Mouse (Mus musculus) embryonic stem cell, embryonic (primary cell): ENCODE data around the gene Hist1h3d.
"Not testable (repeated sequence)": the region's sequence is repeated elsewhere in the genome, so short reads cannot be mapped to it uniquely, and the experiment has no call there.

Experiments
- CTCF ChIA-PET, 4 experiments: fragments of 300-600 bp in 2 of 4; fragments of 350-600 bp in 2 of 4; sonication (Branson Sonifier 250); formaldehyde crosslinking; loops; one replicate each; lab custom pipeline; 2022; ENCODE audit warnings: inconsistent platforms in 2 of 4; lab: Charles Lee
- POLR2A ChIA-PET, 4 experiments: fragments of 300-600 bp in 2 of 4; fragments of 350-600 bp in 2 of 4; sonication (Branson Sonifier 250); formaldehyde crosslinking; loops; one replicate each; lab custom pipeline; 2022; ENCODE audit warnings: antibody characterized with exemption in 4 of 4, inconsistent platforms in 1 of 4; lab: Charles Lee

Gene Hist1h3d

DNA sequence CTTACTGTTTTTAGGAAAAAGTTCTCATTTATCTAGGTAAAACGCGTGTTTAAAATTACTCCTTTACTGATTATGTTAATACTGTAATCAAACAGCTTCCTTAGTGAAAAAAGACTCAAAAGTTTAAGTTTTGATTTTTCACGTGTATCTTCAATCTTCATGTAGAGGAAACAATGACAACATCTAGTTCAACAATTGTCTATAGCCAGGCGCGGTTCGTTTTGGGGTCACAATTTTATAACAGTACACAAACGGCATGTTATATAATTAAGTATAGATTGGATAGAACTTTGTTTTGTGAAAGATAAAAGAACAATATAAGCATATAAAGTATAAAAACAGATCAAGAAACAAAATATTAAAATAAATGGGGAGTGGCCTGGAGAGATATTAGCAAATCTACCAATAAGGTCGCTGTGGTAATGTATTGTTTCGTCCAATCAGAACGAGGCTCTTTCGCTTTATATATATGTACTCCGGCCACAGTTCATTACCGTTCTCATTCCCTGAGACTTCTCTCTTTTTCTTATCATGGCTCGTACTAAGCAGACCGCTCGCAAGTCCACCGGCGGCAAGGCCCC lies at the start of gene Hist1h3d:
Gene Hist1h3d (plus strand): TSS at position 493 of the 581 bp plus-strand sequence.
- ChIA-PET CTCF (no interaction called here), POLR2A (interaction anchor here (0.6 to 28.3 kb wide), 50 partner anchors 7 to 1822 kb away, joined by 3 to 794 read pairs (median 6); partner anchors contain the start of genes Hist1h2ac (in 3 of the 4), Hist1h2bc (in 3 of the 4), Hist1h1d (in 2 of the 4) and Hist1h2af (in 2 of the 4))

DNA sequence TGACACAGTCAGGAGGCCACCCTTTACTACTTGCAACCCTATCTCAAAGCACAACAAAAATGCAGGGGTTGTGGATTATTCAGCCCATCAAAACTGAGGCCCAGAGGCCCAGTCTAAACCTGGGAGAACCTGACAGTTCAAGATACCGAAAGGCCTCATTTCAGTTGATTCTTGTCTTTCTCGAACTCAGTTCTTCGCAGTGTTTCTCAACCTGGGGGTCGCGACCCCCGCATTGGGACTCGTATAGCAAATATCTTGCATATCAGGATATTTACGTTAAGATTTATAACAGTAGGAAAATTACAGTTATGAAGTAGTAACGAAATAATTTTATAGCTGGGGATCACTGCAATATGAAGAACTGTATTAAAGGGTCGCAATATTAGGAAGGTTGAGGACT lies 49.7 kb upstream of the Hist1h3d start:
- POLR2A ChIA-PET, result interaction anchor here in 3 of 4 experiments (0.6 to 24.7 kb wide), 20 partner anchors 8 to 158 kb away, joined by 3 to 692 read pairs (median 9); partner anchors contain the start of genes Abt1 (in 2 of the 3), Hist1h1d (in 2 of the 3), Hist1h4f (in 2 of the 3) and Hist1h2ac (in 1 of the 3)
- CTCF ChIA-PET, result interaction anchor here in 3 of 4 experiments (0.6 to 3.3 kb wide), 7 partner anchors 84 to 1641 kb away, joined by 3 to 37 read pairs (median 3); partner anchors contain the start of gene Abt1 (in 1 of the 3)

DNA sequence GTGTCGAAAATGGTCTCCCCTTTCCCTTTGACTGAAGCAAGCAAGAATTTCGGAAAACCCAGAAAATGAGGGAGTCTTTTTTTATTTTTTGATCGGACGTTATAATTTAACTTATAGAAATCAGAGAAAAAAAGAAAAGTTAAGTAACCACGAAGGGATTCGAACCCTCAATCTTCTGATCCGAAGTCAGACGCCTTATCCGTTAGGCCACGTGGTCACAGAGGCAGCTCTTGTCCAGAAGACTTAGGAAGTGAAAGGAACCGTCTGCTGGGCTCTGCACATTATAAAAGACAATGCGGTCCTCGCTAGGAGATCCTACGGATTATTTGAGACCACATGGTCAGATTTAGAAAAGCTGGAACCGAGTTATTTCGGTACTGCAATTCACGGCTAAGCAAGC lies 49.3 kb upstream of the Hist1h3d start:
- CTCF ChIA-PET, result interaction anchor here in 2 of 4 experiments (1.1 to 3.3 kb wide), 4 partner anchors 84 to 125 kb away, joined by 3 to 37 read pairs (median 6); no protein-coding TSS in a partner anchor
- POLR2A ChIA-PET, result interaction anchor here in 3 of 4 experiments (0.8 to 24.7 kb wide), 20 partner anchors 8 to 158 kb away, joined by 3 to 692 read pairs (median 8); partner anchors contain the start of genes Hist1h1d (in 2 of the 3), Hist1h4f (in 2 of the 3), Abt1 (in 1 of the 3) and Hist1h2ac (in 1 of the 3)

DNA sequence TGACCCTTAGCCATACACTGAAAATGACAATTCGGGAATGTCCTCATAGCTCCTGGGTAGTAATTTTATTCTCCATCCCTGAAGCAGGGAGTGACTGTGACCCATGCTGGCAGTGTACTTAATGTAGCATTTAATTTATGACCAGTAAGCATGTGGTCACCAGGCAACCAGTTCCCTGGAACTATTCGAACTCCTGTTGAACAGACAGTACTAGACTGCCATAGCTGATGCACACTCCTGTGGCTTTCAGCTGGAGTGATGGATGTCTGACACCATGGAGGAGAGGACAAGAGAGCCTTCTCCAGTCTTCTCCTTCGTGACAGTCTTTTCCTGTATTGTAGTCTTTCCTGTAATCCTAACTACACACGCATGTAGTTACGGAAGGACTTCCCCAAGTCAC lies 46.6 kb upstream of the Hist1h3d start:
- ChIA-PET POLR2A (interaction anchor here (0.5 to 24.7 kb wide), 42 partner anchors 12 to 1610 kb away, joined by 3 to 692 read pairs (median 9); partner anchors contain the start of genes Abt1 (in 2 of the 4), Hist1h1d (in 2 of the 4), Hist1h2ae (in 2 of the 4) and Hist1h2bg (in 2 of the 4)), CTCF (interaction anchor here in 2 of 4 experiments (0.6 to 2.4 kb wide), 3 partner anchors 69 to 128 kb away, joined by 4 to 11 read pairs (median 6); no protein-coding TSS in a partner anchor)

DNA sequence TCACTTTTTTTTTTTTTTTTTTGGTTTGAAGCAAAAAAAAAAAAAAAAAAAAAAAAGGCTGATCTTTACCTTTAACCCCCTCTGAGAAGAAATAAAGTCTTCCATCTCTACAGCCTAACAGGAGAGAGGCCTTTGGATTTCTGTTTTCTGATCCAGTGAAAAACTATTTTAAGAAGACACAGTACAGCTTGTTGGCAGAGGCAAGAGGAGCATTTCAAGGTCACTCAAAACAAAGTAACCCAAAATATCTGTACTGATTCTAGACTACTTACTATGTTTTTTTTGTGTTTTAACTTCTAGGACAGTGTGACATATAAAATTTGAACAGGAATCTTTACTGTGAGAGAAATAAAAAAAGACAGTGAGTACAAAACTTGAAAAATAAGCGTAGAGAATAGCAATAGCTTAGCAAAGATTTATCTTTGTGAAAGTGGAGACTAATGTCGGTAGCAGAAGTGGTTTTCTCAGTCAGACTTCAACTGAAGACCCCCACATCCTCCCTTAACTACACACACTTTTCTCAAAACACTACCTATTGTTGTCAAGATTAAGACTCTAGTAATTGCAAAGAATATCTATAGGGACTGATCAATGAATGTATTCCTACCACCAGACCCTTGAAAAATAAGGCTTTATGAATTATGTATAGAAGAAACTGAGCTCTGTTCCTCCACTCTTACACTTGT lies 45.9 kb upstream of the Hist1h3d start:
- CTCF ChIA-PET, result interaction anchor here in 2 of 4 experiments (0.6 to 2.4 kb wide), 2 partner anchors 69 to 128 kb away, joined by 6 to 11 read pairs; no protein-coding TSS in a partner anchor

DNA sequence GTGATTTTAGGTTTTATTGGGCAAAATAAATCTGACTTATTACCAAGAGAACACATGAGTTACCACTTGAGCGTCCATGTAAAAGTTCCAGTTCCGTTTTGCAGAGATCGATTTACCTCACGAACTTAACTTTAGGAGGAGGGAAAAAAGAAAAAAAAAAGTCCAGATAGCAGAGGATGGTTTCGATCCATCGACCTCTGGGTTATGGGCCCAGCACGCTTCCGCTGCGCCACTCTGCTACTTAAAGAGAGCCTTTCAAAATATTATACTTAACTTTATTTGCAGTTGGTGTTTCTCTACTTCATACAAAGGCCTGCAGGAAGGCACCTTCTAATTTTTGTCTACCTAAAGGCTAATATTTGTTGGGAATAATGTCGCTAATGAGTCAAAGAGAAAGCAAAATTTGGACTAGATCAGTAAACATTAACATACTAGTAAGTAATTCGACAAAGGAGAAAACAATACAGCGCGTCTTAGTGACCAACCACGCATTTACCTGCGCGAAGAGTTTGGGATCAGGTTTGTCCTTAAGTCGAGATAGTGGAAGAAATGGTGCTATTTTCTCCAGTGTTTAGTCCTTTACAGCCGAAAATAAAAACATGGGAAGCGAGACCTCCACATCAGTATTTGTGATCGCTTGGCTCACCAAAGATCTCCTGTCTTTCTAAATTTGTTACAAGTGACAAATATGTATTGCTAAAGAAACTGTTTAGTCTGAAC lies 45.2 kb upstream of the Hist1h3d start:
- POLR2A ChIA-PET, result interaction anchor here (0.5 to 24.7 kb wide), 158 partner anchors 8 to 1813 kb away, joined by 3 to 692 read pairs (median 5); partner anchors contain the start of genes Hist1h4d (in 4 of the 4), Hist1h2ac (in 3 of the 4), Hist1h2ae (in 3 of the 4) and Hist1h2ag (in 3 of the 4)
- CTCF ChIA-PET, result interaction anchor here in 1 of 4 experiments (2.4 kb wide), 1 partner anchor 129 kb away, joined by 11 read pairs; no protein-coding TSS in a partner anchor

More for the DNA sequence above, 45.9 kb upstream of the Hist1h3d start:
- POLR2A ChIA-PET, result interaction anchor here (0.5 to 24.7 kb wide), 77 partner anchors 12 to 1611 kb away, joined by 3 to 692 read pairs (median 9); partner anchors contain the start of genes Hist1h4f (in 3 of the 4), Abt1 (in 2 of the 4), Hist1h1d (in 2 of the 4) and Hist1h2ac (in 2 of the 4)

DNA sequence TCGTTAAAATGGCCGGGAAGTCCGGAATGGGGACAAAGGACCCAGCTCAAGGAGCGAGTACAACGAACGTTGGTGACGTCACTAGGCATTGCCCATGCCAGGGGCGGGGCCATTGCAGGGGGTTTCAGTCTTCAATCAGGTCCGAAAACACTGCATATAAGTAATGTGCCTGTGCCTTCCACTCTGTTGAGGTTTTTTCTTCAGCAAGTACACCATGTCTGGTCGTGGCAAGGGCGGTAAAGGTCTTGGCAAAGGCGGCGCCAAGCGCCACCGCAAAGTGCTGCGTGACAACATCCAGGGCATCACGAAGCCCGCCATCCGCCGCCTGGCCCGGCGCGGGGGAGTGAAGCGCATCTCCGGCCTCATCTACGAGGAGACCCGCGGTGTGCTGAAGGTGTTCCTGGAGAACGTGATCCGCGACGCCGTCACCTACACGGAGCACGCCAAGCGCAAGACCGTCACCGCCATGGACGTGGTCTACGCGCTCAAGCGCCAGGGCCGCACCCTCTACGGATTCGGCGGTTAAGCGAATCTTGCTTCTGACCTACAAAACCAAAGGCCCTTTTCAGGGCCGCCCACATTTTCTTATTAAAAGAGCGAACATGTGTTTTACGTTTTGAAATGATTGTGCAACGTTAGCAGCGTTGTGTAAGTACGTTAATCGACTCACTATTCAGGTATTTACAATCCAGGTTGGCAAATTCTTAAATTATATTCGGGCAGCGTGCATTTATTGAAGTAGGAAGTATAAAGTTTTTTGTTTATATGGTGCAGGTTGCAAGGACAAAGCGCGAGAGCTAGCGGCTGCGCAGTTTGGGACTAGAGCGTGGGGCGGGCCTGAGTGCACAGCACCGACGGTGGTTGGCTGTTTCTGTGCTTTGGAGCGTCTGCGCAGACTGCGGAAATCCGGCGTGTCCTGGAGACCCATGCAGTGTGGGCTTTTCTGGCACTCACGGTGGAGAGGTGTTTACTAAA lies 44.4 kb upstream of the Hist1h3d start, which contains the start of gene Hist1h4h:
Gene Hist1h4h (plus strand): TSS at position 150 of the 975 bp plus-strand sequence.
- POLR2A ChIA-PET, result interaction anchor here (0.5 to 24.7 kb wide), 164 partner anchors 8 to 1814 kb away, joined by 3 to 692 read pairs (median 5); partner anchors contain the start of genes Hist1h4d (in 4 of the 4), Hist1h2ac (in 3 of the 4), Hist1h2ae (in 3 of the 4) and Hist1h2ag (in 3 of the 4)
- CTCF ChIA-PET, result interaction anchor here in 1 of 4 experiments (2.4 kb wide), 1 partner anchor 130 kb away, joined by 11 read pairs; no protein-coding TSS in a partner anchor

DNA sequence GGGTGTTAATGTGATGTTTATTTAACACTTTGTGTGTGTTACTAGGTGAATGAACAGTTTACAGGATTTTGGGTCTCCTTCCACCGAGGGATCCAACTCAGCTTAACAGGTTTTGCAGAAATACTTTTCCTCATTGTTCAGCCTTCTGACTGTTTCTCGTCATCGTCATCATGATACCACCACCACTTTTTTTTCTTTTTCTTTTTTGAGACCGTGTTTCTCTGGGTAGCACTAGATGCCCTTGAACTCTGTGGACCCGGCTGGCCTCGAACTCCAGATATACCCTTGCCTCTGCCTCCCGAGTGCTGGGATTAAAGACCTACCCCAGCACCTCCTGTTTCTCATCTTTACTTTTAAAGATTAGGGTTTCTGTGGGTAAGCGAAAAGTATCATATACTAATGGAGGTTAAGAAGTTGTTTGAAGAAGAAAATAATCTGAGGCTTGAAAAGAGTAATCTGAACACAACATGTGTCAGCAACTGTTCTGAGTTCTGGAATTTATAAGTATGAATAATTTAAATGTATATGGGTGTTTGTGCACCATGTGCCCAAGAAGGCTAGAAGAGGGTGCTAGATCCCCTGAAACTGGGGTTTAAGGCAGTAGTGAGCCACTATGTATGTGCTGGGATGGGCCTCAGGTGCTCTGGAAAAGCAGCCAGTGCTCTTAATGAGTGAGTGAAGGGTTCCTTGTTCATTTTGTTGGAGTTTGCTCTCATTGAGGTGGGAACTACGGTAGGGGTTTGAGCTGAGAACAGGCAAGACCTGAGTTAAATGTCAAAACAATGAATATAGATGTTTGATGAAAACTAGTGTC lies 43.1 kb upstream of the Hist1h3d start:
- ChIA-PET POLR2A (interaction anchor here (0.7 to 24.7 kb wide), 55 partner anchors 9 to 234 kb away, joined by 3 to 692 read pairs (median 16); partner anchors contain the start of genes Hist1h4f (in 4 of the 4), Hist1h2ad (in 3 of the 4), Hist1h2ae (in 3 of the 4) and Hist1h2bf (in 3 of the 4)), CTCF (no interaction called here)

DNA sequence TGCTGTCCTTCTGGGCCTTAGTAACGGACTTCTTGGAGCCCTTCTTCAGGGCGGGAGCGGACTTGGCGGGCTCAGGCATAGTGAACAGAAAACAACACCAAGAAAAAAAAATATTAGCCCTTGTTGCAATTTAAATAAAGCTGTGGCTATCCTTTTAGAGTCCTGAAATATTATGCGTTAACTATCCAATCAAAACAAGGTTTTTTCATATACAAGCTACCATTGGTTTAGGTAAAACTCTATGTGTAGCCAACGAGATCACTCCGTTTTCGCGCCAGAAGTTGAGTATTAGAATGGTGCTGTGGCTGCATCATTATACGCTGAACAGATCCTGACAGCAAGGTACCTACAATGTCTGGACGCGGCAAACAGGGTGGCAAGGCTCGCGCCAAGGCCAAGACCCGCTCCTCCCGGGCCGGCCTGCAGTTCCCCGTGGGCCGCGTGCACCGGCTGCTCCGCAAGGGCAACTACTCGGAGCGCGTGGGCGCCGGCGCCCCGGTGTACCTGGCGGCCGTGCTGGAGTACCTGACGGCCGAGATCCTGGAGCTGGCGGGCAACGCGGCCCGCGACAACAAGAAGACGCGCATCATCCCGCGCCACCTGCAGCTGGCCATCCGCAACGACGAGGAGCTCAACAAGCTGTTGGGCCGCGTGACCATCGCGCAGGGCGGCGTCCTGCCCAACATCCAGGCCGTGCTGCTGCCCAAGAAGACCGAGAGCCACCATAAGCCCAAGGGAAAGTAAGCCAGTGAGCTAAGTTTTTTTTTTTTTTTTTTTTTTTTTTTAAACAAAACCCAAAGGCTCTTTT lies 41.8 kb upstream of the Hist1h3d start, which contains the start of gene Hist1h2af:
Gene Hist1h2af (plus strand): TSS at position 347 of the 808 bp plus-strand sequence.
- CTCF ChIA-PET, result interaction anchor here in 2 of 4 experiments (0.6 to 1.1 kb wide), 3 partner anchors 9 to 132 kb away, joined by 3 read pairs; partner anchors contain the start of genes Hist1h2ae (in 1 of the 2), Hist1h2bg (in 1 of the 2) and Hist1h2bh (in 1 of the 2)
- POLR2A ChIA-PET, result interaction anchor here (0.5 to 24.7 kb wide), 129 partner anchors 8 to 1823 kb away, joined by 3 to 692 read pairs (median 6); partner anchors contain the start of genes Hist1h4d (in 4 of the 4), Hist1h4f (in 4 of the 4), Hist1h1a (in 3 of the 4) and Hist1h1d (in 3 of the 4)

DNA sequence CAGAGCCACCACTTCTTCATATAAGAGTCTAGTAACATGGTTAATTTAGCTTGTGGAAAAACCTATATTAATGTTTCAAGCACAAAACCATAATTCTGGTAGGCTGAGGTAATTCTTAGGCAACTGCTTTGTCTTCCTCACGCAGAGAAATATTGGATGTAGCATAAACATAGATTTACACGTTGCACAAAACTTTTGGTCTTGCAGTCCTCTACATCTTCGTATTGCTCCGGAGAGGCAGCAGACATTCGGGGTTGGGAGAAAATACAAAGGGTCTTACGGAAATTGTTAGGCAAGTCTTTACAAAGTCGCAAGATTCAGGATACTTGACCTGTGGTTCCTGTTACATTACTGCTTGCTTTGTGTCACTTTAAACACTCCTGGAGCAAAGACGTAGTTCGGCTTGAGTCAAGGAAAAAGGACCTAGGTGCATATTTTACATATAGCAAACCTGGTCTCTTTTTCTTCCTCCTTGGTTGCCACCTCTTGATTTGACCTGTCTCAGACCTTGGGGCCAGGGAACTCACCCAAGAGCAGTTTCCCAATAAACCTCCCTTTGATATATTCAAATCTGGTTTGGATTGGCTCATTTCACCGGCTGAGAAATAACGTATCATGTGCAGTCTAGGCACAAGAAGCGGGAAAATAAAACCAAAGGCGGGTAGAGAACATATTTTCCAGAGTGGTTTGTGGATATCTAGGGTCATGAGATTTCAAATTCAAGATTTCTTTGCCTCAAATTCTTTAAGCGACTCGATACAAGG lies 41.0 kb upstream of the Hist1h3d start:
- CTCF ChIA-PET, result interaction anchor here in 2 of 4 experiments (0.6 to 0.7 kb wide), 2 partner anchors 37 to 133 kb away, joined by 3 read pairs; partner anchors contain the start of genes Hist1h2ae (in 1 of the 2) and Hist1h2bg (in 1 of the 2)
- POLR2A ChIA-PET, result interaction anchor here (0.5 to 24.7 kb wide), 102 partner anchors 7 to 1824 kb away, joined by 3 to 692 read pairs (median 6); partner anchors contain the start of genes Hist1h4f (in 4 of the 4), Hist1h1a (in 3 of the 4), Hist1h2ac (in 3 of the 4) and Hist1h2ae (in 3 of the 4)

DNA sequence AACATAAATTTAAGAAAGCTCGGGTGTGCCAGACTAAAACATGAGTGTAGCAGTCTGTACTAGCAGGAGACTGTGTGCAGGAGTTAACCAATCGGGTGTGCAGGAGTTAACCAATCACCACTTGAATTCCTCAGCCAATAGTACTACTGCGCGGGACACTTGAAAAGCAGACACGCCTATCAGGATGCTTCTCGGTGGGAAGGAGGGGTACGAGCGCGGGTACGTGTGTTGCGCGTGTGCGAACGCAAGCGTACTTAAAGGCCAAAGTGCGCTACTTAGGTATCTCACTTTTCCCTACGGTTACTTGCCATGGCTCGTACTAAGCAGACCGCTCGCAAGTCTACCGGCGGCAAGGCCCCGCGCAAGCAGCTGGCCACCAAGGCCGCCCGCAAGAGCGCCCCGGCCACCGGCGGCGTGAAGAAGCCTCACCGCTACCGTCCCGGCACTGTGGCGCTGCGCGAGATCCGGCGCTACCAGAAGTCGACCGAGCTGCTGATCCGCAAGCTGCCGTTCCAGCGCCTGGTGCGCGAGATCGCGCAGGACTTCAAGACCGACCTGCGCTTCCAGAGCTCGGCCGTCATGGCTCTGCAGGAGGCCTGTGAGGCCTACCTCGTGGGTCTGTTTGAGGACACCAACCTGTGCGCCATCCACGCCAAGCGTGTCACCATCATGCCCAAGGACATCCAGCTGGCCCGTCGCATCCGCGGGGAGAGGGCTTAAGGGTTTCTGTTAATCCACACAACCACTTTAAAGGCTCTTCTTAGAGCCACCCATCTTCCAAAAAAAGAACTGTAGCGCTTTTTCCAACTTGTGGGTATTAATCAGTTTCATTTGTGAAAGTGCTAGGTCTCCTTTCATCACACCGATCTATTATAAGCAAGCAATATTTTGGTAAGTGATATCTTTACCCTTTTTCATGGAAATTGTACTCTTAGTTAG lies 40.2 kb upstream of the Hist1h3d start, which contains the start of gene Hist1h3g:
Gene Hist1h3g (plus strand): TSS at position 286 of the 939 bp plus-strand sequence.
- CTCF ChIA-PET, result not testable (repeated sequence)
- POLR2A ChIA-PET, result interaction anchor here (0.5 to 24.7 kb wide), 57 partner anchors 9 to 1492 kb away, joined by 3 to 692 read pairs (median 8); partner anchors contain the start of genes Hist1h4f (in 4 of the 4), Hist1h2ae (in 3 of the 4), Hist1h2bg (in 3 of the 4) and Hist1h2bj (in 3 of the 4)
